Mouse (Mus musculus): Measurements from ENCODE around the gene Pbx4. TPM values are rescaled to one million over a fixed set of nuclear protein-coding genes. Genes with fewer than 3 reads are reported as not detected.

Pbx4 gene
- total RNA-seq, 2 experiments from 2014 or later = 10.2 to 15.0 TPM

Other genes with a start within 250 kb of the Pbx4 start
- 26.2 and 28.0 TPM in 2 replicates for gene Zfp868, start 206.9 kb upstream of the Pbx4 start, total RNA-seq (2015)
- 12.4 and 15.5 TPM in 2 replicates for gene Zfp868, start 206.9 kb upstream of the Pbx4 start, total RNA-seq (2017)
- 0.29 TPM in 1 of 2 replicates, not detected in the other for gene Zfp964, start 178.0 kb upstream of the Pbx4 start, total RNA-seq (2015)
- gene Zfp964, start 178.0 kb upstream of the Pbx4 start, total RNA-seq (2017) = 0.04 and 0.24 TPM in 2 replicates
- gene Zfp869, start 121.8 kb upstream of the Pbx4 start, total RNA-seq (2015) = 21.3 and 25.2 TPM in 2 replicates
- gene Zfp869, start 121.8 kb upstream of the Pbx4 start, total RNA-seq (2017) = 23.5 and 33.6 TPM in 2 replicates
- gene Zfp963, start 82.5 kb upstream of the Pbx4 start, total RNA-seq (2015) = 4.3 and 4.5 TPM in 2 replicates
- gene Zfp963, start 82.5 kb upstream of the Pbx4 start, total RNA-seq (2017) = 3.7 and 7.5 TPM in 2 replicates
- gene Gm20422, start 57.6 kb upstream of the Pbx4 start, total RNA-seq (2015) = not detected in 2 replicates
- gene Gm20422, start 57.6 kb upstream of the Pbx4 start, total RNA-seq (2017) = 0.29 TPM in 1 of 2 replicates, not detected in the other
- 24.8 and 26.1 TPM in 2 replicates for gene Atp13a1, start 41.3 kb upstream of the Pbx4 start, total RNA-seq (2015)
- 17.8 and 19.4 TPM in 2 replicates for gene Atp13a1, start 41.3 kb upstream of the Pbx4 start, total RNA-seq (2017)
- 17.6 and 18.7 TPM in 2 replicates for gene Zfp866, start 41.3 kb upstream of the Pbx4 start, total RNA-seq (2015)
- 17.8 and 28.2 TPM in 2 replicates for gene Zfp866, start 41.3 kb upstream of the Pbx4 start, total RNA-seq (2017)
- gene Gmip, start 23.8 kb upstream of the Pbx4 start, total RNA-seq (2015) = 17.5 and 27.6 TPM in 2 replicates
- gene Gmip, start 23.8 kb upstream of the Pbx4 start, total RNA-seq (2017) = 34.3 and 39.6 TPM in 2 replicates
- 6.8 and 8.5 TPM in 2 replicates for gene Lpar2, start 10.1 kb upstream of the Pbx4 start, total RNA-seq (2015)
- 1.3 and 1.6 TPM in 2 replicates for gene Lpar2, start 10.1 kb upstream of the Pbx4 start, total RNA-seq (2017)
- gene Cilp2, start 55.2 kb downstream of the Pbx4 start, total RNA-seq (2015) = not detected in 2 replicates
- gene Cilp2, start 55.2 kb downstream of the Pbx4 start, total RNA-seq (2017) = not detected in 2 replicates
- 0.49 and 0.52 TPM in 2 replicates for gene Tssk6, start 69.7 kb downstream of the Pbx4 start, total RNA-seq (2015)
- 0.08 and 0.57 TPM in 2 replicates for gene Tssk6, start 69.7 kb downstream of the Pbx4 start, total RNA-seq (2017)
- gene Ndufa13, start 70.1 kb downstream of the Pbx4 start, total RNA-seq (2015) = 48.2 and 51.8 TPM in 2 replicates
- 99.5 and 114 TPM in 2 replicates for gene Ndufa13, start 70.1 kb downstream of the Pbx4 start, total RNA-seq (2017)
- not detected in 2 replicates for gene Yjefn3, start 70.2 kb downstream of the Pbx4 start, total RNA-seq (2015)
- 0.37 TPM in 1 of 2 replicates, not detected in the other for gene Yjefn3, start 70.2 kb downstream of the Pbx4 start, total RNA-seq (2017)
- 71.4 and 75.1 TPM in 2 replicates for gene Gatad2a, start 163.9 kb downstream of the Pbx4 start, total RNA-seq (2015)
- 54.0 and 68.3 TPM in 2 replicates for gene Gatad2a, start 163.9 kb downstream of the Pbx4 start, total RNA-seq (2017)
- gene Mau2, start 210.2 kb downstream of the Pbx4 start, total RNA-seq (2015) = 24.0 and 24.6 TPM in 2 replicates
- gene Mau2, start 210.2 kb downstream of the Pbx4 start, total RNA-seq (2017) = 24.0 and 26.7 TPM in 2 replicates
- gene Sugp1, start 210.3 kb downstream of the Pbx4 start, total RNA-seq (2015) = 8.4 and 11.4 TPM in 2 replicates
- 22.2 and 32.1 TPM in 2 replicates for gene Sugp1, start 210.3 kb downstream of the Pbx4 start, total RNA-seq (2017)
- gene Tm6sf2, start 240.4 kb downstream of the Pbx4 start, total RNA-seq (2015) = 0.54 TPM in 1 of 2 replicates, not detected in the other
- not detected in 2 replicates for gene Tm6sf2, start 240.4 kb downstream of the Pbx4 start, total RNA-seq (2017)

All from megakaryocyte progenitor cell, adult 5-6 weeks (primary cell).